Comparison of ENCODE assay signal across 34 mouse cellular contexts in the genomic region with DNA sequence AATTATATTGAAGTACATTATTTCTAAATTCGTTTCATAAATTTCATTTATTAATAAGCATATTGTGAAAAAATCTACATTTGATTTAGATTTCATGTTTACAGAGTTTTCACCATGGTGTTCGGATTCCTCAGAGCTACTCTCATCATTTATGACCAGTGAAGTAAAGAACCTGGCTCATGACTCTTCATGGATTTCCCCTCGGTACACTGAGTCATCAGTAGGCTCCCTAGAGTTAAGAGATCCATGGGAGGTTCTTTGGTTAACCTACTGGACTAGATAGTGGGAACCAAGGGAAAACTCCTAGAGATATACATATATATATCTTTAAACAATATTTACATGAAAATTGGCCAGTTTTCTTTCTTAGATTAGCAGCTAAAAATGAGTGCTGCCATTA.
"Had no signal": no experiment of that assay in that cellular context is flagged by ENCODE, and none has a peak within 500 bp of the region (broad histone marks: within the 10 kb centered on the region; RNA-seq: fewer than 3 reads in every experiment).

No protein-coding gene starts in this region.

- ATAC-seq: hindbrain, embryonic 16.5 days; hindbrain, postnatal 0 days; inflammation-experienced regulatory T-cells, adult 6 months; intestine, embryonic 15.5 days; intestine, embryonic 16.5 days; intestine, postnatal 0 days had no signal

- H3K9ac ChIP-seq: heart, embryonic 12.5 days; heart, embryonic 13.5 days; heart, embryonic 15.5 days; hindbrain, embryonic 12.5 days; hindbrain, embryonic 13.5 days; hindbrain, embryonic 14.5 days; hindbrain, embryonic 15.5 days; intestine, embryonic 15.5 days; kidney, embryonic 15.5 days had no signal

- H3K27me3 ChIP-seq: heart, embryonic 12.5 days; heart, embryonic 13.5 days; heart, embryonic 15.5 days; hindbrain, embryonic 12.5 days; hindbrain, embryonic 13.5 days; hindbrain, embryonic 15.5 days; intestine, embryonic 15.5 days; kidney, embryonic 15.5 days had no signal

- DNase-seq: heart, postnatal 10 days; heart, postnatal 36 days; heart, postnatal 4 days; kidney, adult 11 months; kidney, adult 18-20 months; kidney, adult 2 months; kidney, adult 8-10 months; kidney, adult 9 months; kidney, postnatal 10 days; kidney, postnatal 14 days; kidney, postnatal 25 days; kidney, postnatal 36 days; kidney, postnatal 4 days; layer of hippocampus, adult 9-11 months; layer of hippocampus, postnatal 36 days had no signal

- H3K9me3 ChIP-seq: heart, embryonic 12.5 days; heart, embryonic 13.5 days; heart, embryonic 15.5 days; hindbrain, embryonic 10.5 days; hindbrain, embryonic 12.5 days; hindbrain, embryonic 13.5 days; hindbrain, embryonic 15.5 days; intestine, embryonic 15.5 days; kidney, embryonic 15.5 days had no signal

- H3K4me3 ChIP-seq: heart, embryonic 12.5 days; heart, embryonic 13.5 days; heart, embryonic 15.5 days; hindbrain, embryonic 10.5 days; hindbrain, embryonic 12.5 days; hindbrain, embryonic 13.5 days; hindbrain, embryonic 15.5 days; intestine, embryonic 15.5 days; kidney, embryonic 15.5 days; layer of hippocampus, adult 2 months; left cerebral cortex, adult 2 months had no signal

- H3K4me1 ChIP-seq: heart, embryonic 12.5 days; heart, embryonic 13.5 days; hindbrain, embryonic 10.5 days; hindbrain, embryonic 12.5 days; hindbrain, embryonic 13.5 days; hindbrain, embryonic 15.5 days; intestine, embryonic 15.5 days; kidney, embryonic 15.5 days had no signal

- H3K27ac ChIP-seq: heart, embryonic 13.5 days; heart, embryonic 15.5 days; hindbrain, embryonic 10.5 days; hindbrain, embryonic 12.5 days; hindbrain, embryonic 13.5 days; hindbrain, embryonic 14.5 days; hindbrain, embryonic 15.5 days; hindbrain, postnatal 0 days; intestine, embryonic 15.5 days; kidney, embryonic 15.5 days; kidney, postnatal 0 days; layer of hippocampus, adult 2 months; left cerebral cortex, adult 2 months had no signal

- H3K4me2 ChIP-seq: heart, embryonic 11.5 days; heart, embryonic 12.5 days; heart, embryonic 13.5 days; heart, embryonic 15.5 days; hindbrain, embryonic 12.5 days; hindbrain, embryonic 13.5 days; hindbrain, embryonic 14.5 days; hindbrain, embryonic 15.5 days; intestine, embryonic 15.5 days; kidney, embryonic 15.5 days had no signal
